Mouse (Mus musculus) kidney, adult 2 months (tissue): ENCODE results near the gene Muc13.

Experiments
- CTCF ChIP-seq: fragments of 200-500 bp; conservative IDR thresholded peaks from 2 replicates; pipeline ENCODE4 v1.5.1; 2011; ENCODE audit warnings: low read depth, mild to moderate bottlenecking, control low read depth, low read length, moderate library complexity, mixed read lengths; ENCODE audit not compliant: insufficient read depth, insufficient read length
- POLR2A ChIP-seq: fragments of 200-500 bp; IDR thresholded peaks from one replicate; pipeline ENCODE4 v1.6.1; 2011; ENCODE audit warnings: low read depth, low read length, control low read depth

- TF ChIP-seq CTCF (no peak), POLR2A (no peak)
Measured at GRCm38 (mm10) chr16:33786657-33787390, 7.0 kb upstream of the Muc13 start.
